Mouse (Mus musculus) lung, adult 18-20 months (tissue): ENCODE data around the gene Gm32742.

Experiments
- DNase-seq, 2 experiments: peaks; one replicate each; pipeline ENCODE4 v3.0.0; 2022; ENCODE audit warnings: mixed read lengths in 2 of 2

The Gm32742 gene

GRCm38 (mm10) chr9:51165312-51166180, at the start of gene Gm32742:
TSS of gene Gm32742 (minus strand) at chr9:51165517.
- peak in 1 of 2 experiments; percentile 27 for DNase-seq

DNA sequence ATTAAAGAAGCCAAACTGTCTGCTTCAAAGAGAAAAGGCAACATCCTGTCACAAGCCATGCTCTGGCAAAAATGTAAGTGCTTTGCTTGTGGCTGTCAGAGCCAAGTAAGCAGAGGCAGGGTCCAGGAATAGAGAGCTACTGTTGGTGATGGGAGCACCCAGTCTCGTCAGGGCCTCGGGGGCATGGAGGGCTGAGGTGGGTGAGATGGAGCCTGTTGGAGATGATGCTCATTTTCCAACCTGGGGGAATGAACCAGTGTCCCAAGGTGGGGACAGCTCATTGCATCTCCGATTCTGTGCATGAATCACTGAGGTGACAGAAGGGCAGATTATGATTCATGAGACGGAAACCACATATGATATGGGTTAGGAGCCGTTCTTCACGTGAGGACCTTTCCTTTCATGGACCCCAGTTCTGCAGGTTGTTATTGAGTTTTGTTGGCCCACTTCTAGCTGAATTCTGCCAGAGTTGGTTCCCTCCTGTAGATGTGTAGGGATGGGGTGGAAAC, 48.5 kb upstream of the Gm32742 start:
- DNase-seq: no peak

- DNase-seq: peak; percentile 4 to 35
Observed at GRCm38 (mm10) chr9:51213023-51213728, 47.9 kb upstream of the Gm32742 start, which contains the start of gene Pou2af1. TSS of gene Pou2af1 (plus strand) at chr9:51213708.

GRCm38 (mm10) chr9:51211191-51211590, 45.9 kb upstream of the Gm32742 start:
- no peak for DNase-seq

- no peak for DNase-seq
Observed at GRCm38 (mm10) chr9:51208974-51209332, 43.6 kb upstream of the Gm32742 start.

DNA sequence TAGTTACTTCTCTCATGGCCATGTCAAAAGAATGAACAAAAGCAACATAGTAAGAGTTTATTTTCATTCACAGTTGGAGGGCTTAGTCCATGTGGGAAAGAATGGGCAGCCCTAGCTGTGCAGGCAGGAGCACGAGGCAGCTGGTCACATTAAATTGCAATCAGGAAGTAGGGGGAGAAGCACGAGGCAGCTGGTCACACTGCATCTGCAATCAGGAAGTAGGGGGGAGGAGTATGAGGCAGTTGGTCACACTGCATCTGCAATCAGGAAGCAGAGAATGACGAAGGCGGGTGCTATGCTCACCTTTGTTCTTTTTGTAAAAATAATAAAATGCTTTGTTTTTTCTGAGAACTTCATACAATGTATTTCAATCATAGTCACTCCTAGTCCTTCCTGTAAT, 29.5 kb upstream of the Gm32742 start:
- DNase-seq: no peak

- DNase-seq: no peak
Observed at GRCm38 (mm10) chr9:51190655-51191054, 25.3 kb upstream of the Gm32742 start.

GRCm38 (mm10) chr9:51185871-51186270, 20.6 kb upstream of the Gm32742 start:
- no peak for DNase-seq

DNA sequence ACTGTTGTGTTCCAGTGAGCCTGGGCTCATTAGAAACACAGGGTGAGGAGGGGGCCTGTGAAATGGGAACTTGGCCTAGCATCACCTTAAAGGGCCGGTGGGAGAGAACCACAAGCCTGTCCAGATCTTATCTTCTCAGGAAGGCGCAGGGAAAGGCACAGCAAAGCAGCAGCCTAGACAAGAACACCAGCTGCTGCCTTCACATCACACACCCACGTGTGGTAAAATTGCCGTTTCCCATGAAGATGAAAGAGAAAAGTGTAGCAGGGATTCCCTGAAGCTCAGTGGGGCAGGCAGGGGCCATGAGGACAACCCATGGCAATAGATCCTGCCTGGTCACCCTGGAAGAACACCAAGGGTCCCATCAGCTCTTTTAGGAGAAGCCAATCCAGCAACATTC, 20.1 kb upstream of the Gm32742 start:
- DNase-seq: no peak

GRCm38 (mm10) chr9:51182716-51183710, 17.7 kb upstream of the Gm32742 start:
- DNase-seq: no peak

GRCm38 (mm10) chr9:51180621-51181020, 15.3 kb upstream of the Gm32742 start:
- DNase-seq: peak; percentile 42 to 43

DNA sequence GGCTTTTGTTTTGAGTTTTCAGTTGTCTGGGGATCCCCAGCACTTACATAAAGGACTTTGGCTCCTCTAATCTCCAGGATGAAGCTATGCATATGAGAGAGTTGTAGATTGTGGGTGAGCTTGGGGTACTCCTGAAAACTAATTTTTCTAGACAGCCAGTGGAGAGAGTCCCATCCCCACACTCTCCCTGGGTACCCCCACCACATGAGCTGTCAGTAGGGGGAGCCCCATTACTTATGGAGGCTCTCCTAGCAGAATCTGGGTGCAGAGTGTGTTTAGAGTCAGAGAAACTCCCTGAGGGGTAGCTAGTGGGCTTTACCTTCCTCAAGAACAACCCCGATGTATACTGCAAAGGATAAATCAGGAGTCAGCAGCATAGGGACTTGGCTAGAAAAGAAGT, 13.0 kb upstream of the Gm32742 start:
- DNase-seq: no peak

- no peak for DNase-seq
Observed at GRCm38 (mm10) chr9:51175722-51176121, 10.4 kb upstream of the Gm32742 start.

GRCm38 (mm10) chr9:51174890-51175464, 9.7 kb upstream of the Gm32742 start:
- peak; percentile 26 to 56 for DNase-seq

DNA sequence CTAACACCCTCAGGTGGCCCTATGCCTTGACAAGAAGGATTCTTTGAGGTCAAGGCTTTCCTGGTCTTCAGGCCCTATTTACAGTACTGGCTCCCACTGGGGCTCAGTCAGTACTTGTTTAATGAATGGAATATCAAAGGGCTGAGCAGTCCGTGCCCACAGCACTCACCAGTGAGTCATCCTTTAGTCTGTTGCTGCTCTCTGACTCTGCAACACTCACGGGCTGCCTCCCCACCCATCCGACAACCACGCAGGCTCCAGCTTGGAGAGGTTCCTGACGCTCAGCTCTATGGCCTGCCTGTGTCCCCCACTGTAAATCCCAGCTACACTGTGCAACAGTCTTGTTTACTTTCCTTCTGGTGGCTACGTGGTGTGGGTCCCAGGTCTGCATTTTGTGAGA, 5.0 kb upstream of the Gm32742 start:
- DNase-seq: no peak

GRCm38 (mm10) chr9:51169133-51169532, 3.8 kb upstream of the Gm32742 start:
- DNase-seq: peak; percentile 29 to 62

GRCm38 (mm10) chr9:51168698-51169097, 3.4 kb upstream of the Gm32742 start:
- DNase-seq: peak; percentile 69 to 85

DNA sequence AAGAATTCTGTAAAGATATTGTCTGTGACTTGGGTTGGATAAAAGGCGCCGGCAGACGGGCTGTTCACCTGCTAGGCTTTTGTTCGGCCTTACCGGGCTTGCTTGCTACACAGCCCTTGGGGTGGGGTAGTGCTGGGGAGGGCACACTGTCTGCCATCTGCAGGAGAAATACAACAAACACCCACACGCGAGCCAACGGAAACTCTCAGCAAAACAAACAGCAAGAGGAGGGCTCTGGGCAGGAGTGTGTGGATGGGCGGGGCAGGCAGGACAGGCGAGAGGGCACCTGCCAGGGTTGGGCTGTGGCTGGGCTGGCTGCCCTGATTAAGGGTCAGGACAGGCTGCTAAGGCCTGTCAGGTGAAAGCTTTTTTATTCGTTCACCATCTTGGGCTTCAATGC, 2.6 kb upstream of the Gm32742 start:
- peak; percentile 87 to 93 for DNase-seq

DNA sequence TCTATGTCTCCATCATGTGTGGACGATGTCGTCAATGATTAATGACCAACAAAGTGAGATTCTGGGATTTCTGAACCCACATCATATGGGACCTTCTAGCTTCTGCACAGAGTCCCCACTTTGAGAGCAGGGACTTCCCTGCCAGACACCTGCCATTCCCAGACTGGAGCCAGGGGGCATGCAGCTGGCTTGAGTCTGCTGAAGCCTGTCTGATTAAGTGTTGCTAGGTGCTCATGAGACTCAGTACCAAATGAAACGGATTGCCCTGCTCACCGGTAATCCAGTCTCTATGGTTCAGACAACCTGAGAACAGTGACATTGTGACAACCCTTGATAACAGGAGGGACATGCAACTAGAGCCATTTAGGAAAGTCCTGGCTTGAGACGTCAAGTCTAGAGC, 1.3 kb downstream of the Gm32742 start:
- no peak for DNase-seq

- DNase-seq: peak; percentile 77 to 86
Observed at GRCm38 (mm10) chr9:51161771-51162388, 3.4 kb downstream of the Gm32742 start.

GRCm38 (mm10) chr9:51152079-51152752, 13.1 kb downstream of the Gm32742 start:
- peak; percentile 26 to 50 for DNase-seq
